Mouse (Mus musculus) bone marrow macrophage, adult 2 months (primary cell): ENCODE data around the gene Diaph3. TPM values are rescaled to one million over a fixed set of nuclear protein-coding genes. Genes with fewer than 3 reads are reported as not detected.

Source experiments
- H3K27ac ChIP-seq: 2 replicates; pipeline ENCODE4 v1.5.1; 2012; ENCODE audit warnings: low read depth, low read length; ENCODE audit not compliant: insufficient read depth
- H3K4me1 ChIP-seq: 2 replicates; pipeline ENCODE4 v1.6.1; 2012; ENCODE audit warnings: low read length; ENCODE audit not compliant: control insufficient read depth, insufficient read depth
- H3K4me3 ChIP-seq: 2 replicates; pipeline ENCODE4 v1.5.1; 2012; ENCODE audit warnings: mild to moderate bottlenecking, low read length, moderate library complexity; ENCODE audit not compliant: insufficient read depth
- CTCF ChIP-seq: IDR thresholded peaks from 2 replicates; pipeline ENCODE4 v1.5.1; 2012; ENCODE audit warnings: low read depth, mild to moderate bottlenecking, low read length, moderate library complexity
- POLR2A ChIP-seq: IDR thresholded peaks from 2 replicates; pipeline ENCODE4 v1.6.1; 2012; ENCODE audit warnings: mild to moderate bottlenecking, low read depth, low read length, borderline replicate concordance
- polyA plus RNA-seq: library from polyadenylated mRNA; stranded (reverse); fragments of >200 nt; gene quantifications from 2 replicates; pipeline ENCODE4 v1.2.4, GENCODE M21; 2012; ENCODE audit not compliant: missing spikeins, insufficient read depth, insufficient read length

Gene Diaph3
- polyA plus RNA-seq, 1 experiment = 14.4 TPM

- TF ChIP-seq CTCF = no peak
- TF ChIP-seq POLR2A = no peak
- Histone ChIP-seq H3K4me1 (no peaks in the 10 kb centered on the region), H3K4me3 (no peak overlapping the region), H3K27ac (no peak overlapping the region)
These were observed 505.4 kb downstream of the Diaph3 start for GRCm38 (mm10) chr14:86635594-86636140.

GRCm38 (mm10) chr14:86635052-86635451 is 506.0 kb downstream of the Diaph3 start:
- Histone ChIP-seq H3K4me3 (no peak overlapping the region), H3K27ac (no peak overlapping the region), H3K4me1 (no peaks in the 10 kb centered on the region)
- TF ChIP-seq CTCF = no peak
- no peak for TF ChIP-seq POLR2A

- H3K4me1 ChIP-seq = no peaks in the 10 kb centered on the region
- no peak for TF ChIP-seq POLR2A
- TF ChIP-seq CTCF = no peak
- H3K4me3 ChIP-seq = no peak overlapping the region
- H3K27ac ChIP-seq = no peak overlapping the region
These were observed 507.2 kb downstream of the Diaph3 start for GRCm38 (mm10) chr14:86633799-86634198.

GRCm38 (mm10) chr14:86624816-86625425 is 516.1 kb downstream of the Diaph3 start:
- Histone ChIP-seq H3K27ac (no peak overlapping the region), H3K4me1 (no peaks in the 10 kb centered on the region), H3K4me3 (no peak overlapping the region)
- no peak for TF ChIP-seq POLR2A

GRCm38 (mm10) chr14:86619637-86620036 is 521.4 kb downstream of the Diaph3 start:
- TF ChIP-seq CTCF (no peak), POLR2A (no peak)
- H3K4me1 ChIP-seq = no peaks in the 10 kb centered on the region
- H3K27ac ChIP-seq = no peak overlapping the region
- no peak overlapping the region for H3K4me3 ChIP-seq
